Mouse (Mus musculus) heart, embryonic 11.5 days (tissue): ENCODE measurements around the gene Stat5a. TPM values are rescaled to one million over a fixed set of nuclear protein-coding genes. Genes with fewer than 3 reads are reported as not detected.

Experiments
- ATAC-seq: fragments of 200-750 bp; cut with Nextera tagmentation; replicated peaks from 2 replicates; pipeline ENCODE4 v1.8.0; 2017; ENCODE audit warnings: moderate library complexity; ENCODE audit not compliant: insufficient number of reproducible peaks, low FRiP score, low TSS enrichment
- H3K27ac ChIP-seq: fragments of 300-500 bp; sonication (generic); 2 replicates; pipeline ENCODE4 v1.5.1; 2014; ENCODE audit warnings: mild to moderate bottlenecking, low read depth, low read length
- H3K27me3 ChIP-seq: fragments of 300-500 bp; sonication (generic); 2 replicates; pipeline ENCODE4 v1.6.1; 2014; ENCODE audit warnings: mild to moderate bottlenecking, low read length, mixed read lengths; ENCODE audit not compliant: control insufficient read depth, insufficient read depth
- H3K36me3 ChIP-seq: fragments of 300-500 bp; sonication (generic); 2 replicates; pipeline ENCODE4 v1.6.1; 2014; ENCODE audit warnings: mild to moderate bottlenecking, low read length, moderate library complexity, mixed read lengths; ENCODE audit not compliant: control insufficient read depth, insufficient read depth
- H3K4me1 ChIP-seq: fragments of 300-500 bp; sonication (generic); 2 replicates; pipeline ENCODE4 v1.6.1; 2014; ENCODE audit warnings: low read length; ENCODE audit not compliant: control insufficient read depth, insufficient read depth
- H3K4me2 ChIP-seq: fragments of 300-500 bp; sonication (generic); 2 replicates; pipeline ENCODE4 v1.6.1; 2014; ENCODE audit warnings: mild to moderate bottlenecking, moderate library complexity
- H3K4me3 ChIP-seq: fragments of 300-500 bp; sonication (generic); 2 replicates; pipeline ENCODE4 v1.5.1; 2014; ENCODE audit warnings: low read depth, low read length
- H3K9ac ChIP-seq: fragments of 300-500 bp; sonication (generic); 2 replicates; pipeline ENCODE4 v1.6.1; 2014; ENCODE audit warnings: mild to moderate bottlenecking, low read depth, low read length, moderate library complexity
- H3K9me3 ChIP-seq: fragments of 300-500 bp; sonication (generic); replicated peaks from 2 replicates; pipeline ENCODE4 v1.6.1; 2016; ENCODE audit warnings: low read length; ENCODE audit not compliant: control insufficient read depth
- WGBS: fragments of 180-500 bp; shearing (Covaris S2); extraction: QIAGEN DNeasy Blood & Tissue Kit; methylation state at CpG from one replicate; pipeline ENCODE4 v1.1.7; 2014; ENCODE audit not compliant: insufficient replicate concordance; 5-methylcytosine and 5-hydroxymethylcytosine counted together
- polyA plus RNA-seq: library from polyadenylated mRNA; unstranded; fragments of >200 nt; fragmentation: Nextera tagmentation; extraction: Ambion mirVana; gene quantifications from 2 replicates; pipeline ENCODE4 v1.2.1, GENCODE M21; 2014

Stat5a gene
- polyA plus RNA-seq, 1 experiment from 2014 or later: 5.6 TPM

GRCm38 (mm10) chr11:100915063-100915462 lies 55.9 kb downstream of the Stat5a start:
- H3K4me2 ChIP-seq: no peak overlapping the region
- no peak overlapping the region for H3K27ac ChIP-seq
- H3K36me3 ChIP-seq: peaks cover 4% of the 10 kb centered on the region; the same call in 1 of the 2 replicates
- no peaks in the 10 kb centered on the region for H3K9me3 ChIP-seq
- 85% methylated on average over 3 of the region's 3 CpGs for WGBS
- no peaks in the 10 kb centered on the region for H3K27me3 ChIP-seq
- no peak overlapping the region for H3K9ac ChIP-seq
- no peak for ATAC-seq
- H3K4me1 ChIP-seq: peaks cover 11% of the 10 kb centered on the region
- no peak overlapping the region for H3K4me3 ChIP-seq

GRCm38 (mm10) chr11:100916432-100916971 lies 57.4 kb downstream of the Stat5a start:
- H3K9ac ChIP-seq: no peak overlapping the region
- H3K27me3 ChIP-seq: no peaks in the 10 kb centered on the region
- H3K4me3 ChIP-seq: no peak overlapping the region
- no peak overlapping the region for H3K4me2 ChIP-seq
- ATAC-seq: no peak
- peaks cover 4% of the 10 kb centered on the region; the same call in 1 of the 2 replicates for H3K36me3 ChIP-seq
- H3K27ac ChIP-seq: no peak overlapping the region
- H3K4me1 ChIP-seq: peaks cover 11% of the 10 kb centered on the region
- 92% methylated on average over 4 of the region's 4 CpGs for WGBS
- no peaks in the 10 kb centered on the region for H3K9me3 ChIP-seq

- H3K27me3 ChIP-seq: no peaks in the 10 kb centered on the region
- peaks cover 4% of the 10 kb centered on the region; the same call in 1 of the 2 replicates for H3K36me3 ChIP-seq
- H3K4me2 ChIP-seq: no peak overlapping the region
- H3K9ac ChIP-seq: no peak overlapping the region
- WGBS: 87% methylated on average over 5 of the region's 5 CpGs
- H3K27ac ChIP-seq: no peak overlapping the region
- H3K9me3 ChIP-seq: no peaks in the 10 kb centered on the region
- no peak overlapping the region for H3K4me3 ChIP-seq
- ATAC-seq: no peak
- peaks cover 7% of the 10 kb centered on the region for H3K4me1 ChIP-seq
Measured at GRCm38 (mm10) chr11:100918007-100918406, 58.9 kb downstream of the Stat5a start.

GRCm38 (mm10) chr11:100920887-100921624 lies 61.9 kb downstream of the Stat5a start:
- no peak overlapping the region for H3K27ac ChIP-seq
- H3K4me2 ChIP-seq: no peak overlapping the region
- WGBS: 78% methylated on average over 4 of the region's 4 CpGs
- 0 out of 2 replicates have a peak, but pooled peaks cover 4% of the 10 kb centered on the region for H3K36me3 ChIP-seq
- H3K9me3 ChIP-seq: no peaks in the 10 kb centered on the region
- H3K9ac ChIP-seq: no peak overlapping the region
- H3K27me3 ChIP-seq: no peaks in the 10 kb centered on the region
- no peak for ATAC-seq
- H3K4me1 ChIP-seq: peaks cover 8% of the 10 kb centered on the region
- no peak overlapping the region for H3K4me3 ChIP-seq

- no peak overlapping the region for H3K4me3 ChIP-seq
- no peak overlapping the region for H3K4me2 ChIP-seq
- no peaks in the 10 kb centered on the region for H3K27me3 ChIP-seq
- H3K4me1 ChIP-seq: peaks cover 10% of the 10 kb centered on the region
- H3K27ac ChIP-seq: no peak overlapping the region
- no peak overlapping the region for H3K9ac ChIP-seq
- H3K9me3 ChIP-seq: no peaks in the 10 kb centered on the region
- WGBS: 93% methylated on average over 1 of the region's 1 CpGs
- no peak for ATAC-seq
- no peaks in the 10 kb centered on the region for H3K36me3 ChIP-seq
Measured at GRCm38 (mm10) chr11:100924386-100924919, 65.3 kb downstream of the Stat5a start.

- Histone ChIP-seq H3K27ac (no peak overlapping the region), H3K4me2 (no peak overlapping the region), H3K9me3 (no peaks in the 10 kb centered on the region), H3K27me3 (no peaks in the 10 kb centered on the region), H3K4me3 (no peak overlapping the region), H3K4me1 (peaks cover 7% of the 10 kb centered on the region), H3K36me3 (no peaks in the 10 kb centered on the region), H3K9ac (no peak overlapping the region)
- WGBS: 74% methylated on average over 3 of the region's 3 CpGs
- no peak for ATAC-seq
Measured at GRCm38 (mm10) chr11:100927386-100927785, 68.2 kb downstream of the Stat5a start.

GRCm38 (mm10) chr11:100930611-100931010 lies 71.5 kb downstream of the Stat5a start:
- no peak for ATAC-seq
- H3K27me3 ChIP-seq: no peaks in the 10 kb centered on the region
- H3K9ac ChIP-seq: no peak overlapping the region
- peaks cover 5% of the 10 kb centered on the region; the same call in 1 of the 2 replicates for H3K4me1 ChIP-seq
- H3K27ac ChIP-seq: no peak overlapping the region
- H3K9me3 ChIP-seq: no peaks in the 10 kb centered on the region
- 81% methylated on average over 7 of the region's 7 CpGs for WGBS
- H3K4me2 ChIP-seq: no peak overlapping the region
- H3K4me3 ChIP-seq: no peak overlapping the region
- H3K36me3 ChIP-seq: no peaks in the 10 kb centered on the region

GRCm38 (mm10) chr11:100931254-100931921 lies 72.2 kb downstream of the Stat5a start:
- Histone ChIP-seq H3K27ac (no peak overlapping the region), H3K36me3 (no peaks in the 10 kb centered on the region)

More at GRCm38 (mm10) chr11:100931254-100931921, 72.2 kb downstream of the Stat5a start:
- Histone ChIP-seq H3K9me3 (no peaks in the 10 kb centered on the region), H3K4me1 (peaks cover 5% of the 10 kb centered on the region), H3K4me3 (no peak overlapping the region), H3K27me3 (no peaks in the 10 kb centered on the region), H3K9ac (no peak overlapping the region), H3K4me2 (peak overlapping the region; percentile 24)
- 82% methylated on average over 12 of the region's 12 CpGs for WGBS
- ATAC-seq: no peak
